Mouse (Mus musculus) midbrain, embryonic 13.5 days (tissue): ENCODE measurements at regions not wholly inside any gene's neighbourhood (a gene's known extent, or its start where the extent isn't known, plus 50 kb on each side); places are given as distances from the start of the nearest gene placed in this dataset.

ENCODE experiments used
- ATAC-seq: fragments of 200-750 bp; cut with Nextera tagmentation; 2 replicates; pipeline ENCODE4 v1.8.0; 2017; ENCODE audit warnings: mild to moderate bottlenecking, moderate TSS enrichment, moderate library complexity
- H3K27ac ChIP-seq: fragments of 300-500 bp; sonication (generic); 2 replicates; pipeline ENCODE4 v1.5.1; 2015; ENCODE audit warnings: inconsistent platforms, mild to moderate bottlenecking, moderate library complexity
- H3K27me3 ChIP-seq: fragments of 300-500 bp; sonication (generic); 2 replicates; pipeline ENCODE4 v1.6.1; 2015; ENCODE audit warnings: mild to moderate bottlenecking, inconsistent platforms
- H3K36me3 ChIP-seq: fragments of 300-500 bp; sonication (generic); 2 replicates; pipeline ENCODE4 v1.6.1; 2015; ENCODE audit warnings: mild to moderate bottlenecking, inconsistent platforms
- H3K4me1 ChIP-seq: fragments of 300-500 bp; sonication (generic); replicated peaks from 2 replicates; pipeline ENCODE4 v1.6.1; 2015; ENCODE audit warnings: inconsistent platforms
- H3K4me2 ChIP-seq: fragments of 300-500 bp; sonication (generic); replicated peaks from 2 replicates; pipeline ENCODE4 v1.6.1; 2015; ENCODE audit warnings: moderate library complexity, mild to moderate bottlenecking, inconsistent platforms
- H3K4me3 ChIP-seq: fragments of 300-500 bp; sonication (generic); replicated peaks from 2 replicates; pipeline ENCODE4 v1.5.1; 2015; ENCODE audit warnings: mild to moderate bottlenecking, inconsistent platforms
- H3K9ac ChIP-seq: fragments of 300-500 bp; sonication (generic); replicated peaks from 2 replicates; pipeline ENCODE4 v1.6.1; 2015; ENCODE audit warnings: mild to moderate bottlenecking, inconsistent platforms
- H3K9me3 ChIP-seq: fragments of 300-500 bp; sonication (generic); 2 replicates; pipeline ENCODE4 v1.6.1; 2016; ENCODE audit warnings: mild to moderate bottlenecking, inconsistent platforms
- WGBS: fragments of 180-500 bp; shearing (Covaris S2); methylation state at CpG from one replicate; pipeline ENCODE4 v1.1.7; 2015; 5-methylcytosine and 5-hydroxymethylcytosine counted together

DNA sequence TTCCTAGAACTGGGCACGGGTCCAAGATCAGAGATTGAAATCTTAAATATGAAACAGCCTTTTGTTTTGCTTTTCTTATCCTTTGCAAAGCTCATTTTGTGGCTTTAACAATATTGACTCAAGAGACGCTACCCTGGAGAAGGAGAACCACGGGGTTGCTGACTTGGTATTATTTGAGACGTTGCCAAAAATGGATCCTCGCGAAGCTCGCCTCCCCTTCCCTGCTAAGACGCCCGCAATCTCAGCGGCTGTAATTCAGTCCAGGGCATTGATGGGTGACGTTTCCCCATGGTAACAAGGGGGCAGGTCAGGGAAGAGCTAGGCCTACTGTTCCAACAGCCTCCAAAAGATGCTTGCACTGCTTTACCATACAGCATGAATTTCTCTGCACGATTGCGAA is 131.5 kb upstream of the Nav3 start:
- no peaks in the 10 kb centered on the region for H3K27me3 ChIP-seq
- H3K27ac ChIP-seq, result no peak overlapping the region
- H3K9me3 ChIP-seq, result no peaks in the 10 kb centered on the region
- H3K9ac ChIP-seq, result no peak overlapping the region
- H3K4me1 ChIP-seq, result no peaks in the 10 kb centered on the region
- no peak overlapping the region for H3K4me2 ChIP-seq
- no peaks in the 10 kb centered on the region for H3K36me3 ChIP-seq
- no peak overlapping the region for H3K4me3 ChIP-seq
- ATAC-seq, result 0 out of 2 replicates have a peak, but pooled peaks have one; percentile 55
- 70% methylated on average over 13 of the region's 13 CpGs for WGBS

- Histone ChIP-seq H3K36me3 (no peaks in the 10 kb centered on the region), H3K27ac (no peak overlapping the region), H3K4me2 (no peak overlapping the region), H3K27me3 (no peaks in the 10 kb centered on the region), H3K4me3 (no peak overlapping the region), H3K9ac (no peak overlapping the region), H3K4me1 (no peaks in the 10 kb centered on the region), H3K9me3 (no peaks in the 10 kb centered on the region)
- no peak for ATAC-seq
- WGBS, result 82% methylated on average over 11 of the region's 11 CpGs
These were observed 144.4 kb upstream of the Nav3 start for GRCm38 (mm10) chr10:110600352-110600853.

DNA sequence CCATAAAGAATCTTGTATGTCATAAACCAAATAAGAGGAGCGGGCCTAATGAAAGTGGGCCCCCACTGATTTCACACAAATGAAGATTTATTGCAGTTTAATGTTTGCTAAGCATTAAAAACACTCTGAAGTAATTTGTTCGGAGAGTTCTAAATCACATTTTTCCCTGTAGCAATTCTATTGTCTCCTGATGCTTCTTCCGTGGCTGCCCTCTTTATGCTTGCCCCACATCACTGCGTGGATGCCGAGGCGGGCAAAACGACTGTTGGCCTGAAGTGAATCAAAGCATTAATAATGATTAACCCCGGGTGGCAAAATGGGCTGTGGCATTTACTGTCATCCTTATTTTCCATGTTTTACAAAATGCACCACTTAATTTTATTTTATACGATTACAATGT is 134.9 kb upstream of the E2f7 start:
- ATAC-seq, result no peak
- Histone ChIP-seq H3K4me3 (no peak overlapping the region), H3K27ac (no peak overlapping the region), H3K27me3 (no peaks in the 10 kb centered on the region), H3K36me3 (no peaks in the 10 kb centered on the region), H3K9me3 (no peaks in the 10 kb centered on the region), H3K9ac (no peak overlapping the region), H3K4me1 (peaks cover 8% of the 10 kb centered on the region; the same call in 1 of the 2 replicates), H3K4me2 (no peak overlapping the region)
- 63% methylated on average over 9 of the region's 9 CpGs for WGBS

DNA sequence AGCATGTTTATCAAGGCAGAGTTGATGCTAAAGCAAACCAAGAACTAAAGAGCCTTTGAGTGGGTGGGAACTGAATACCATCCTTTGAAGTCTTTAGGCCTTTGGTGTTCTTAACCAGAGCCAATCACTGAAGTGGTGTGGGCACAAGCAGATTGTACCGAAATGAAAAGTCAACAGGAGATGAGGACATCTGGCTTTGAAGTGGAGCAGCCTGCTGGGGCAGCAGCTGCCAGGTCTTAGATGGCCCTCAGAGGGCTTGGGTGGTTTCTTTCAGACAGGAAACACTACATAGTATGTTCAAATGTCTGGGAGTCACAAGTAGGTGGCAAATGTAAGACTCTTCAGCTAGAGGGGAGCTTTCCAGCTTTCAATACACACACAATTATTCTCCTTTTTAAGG is 128.2 kb upstream of the E2f7 start:
- ATAC-seq, result no peak
- H3K27ac ChIP-seq, result no peak overlapping the region
- no peak overlapping the region for H3K9ac ChIP-seq
- H3K27me3 ChIP-seq, result no peaks in the 10 kb centered on the region
- no peaks in the 10 kb centered on the region for H3K36me3 ChIP-seq
- 27% methylated on average over 1 of the region's 1 CpGs for WGBS
- peaks cover under 1% of the 10 kb centered on the region; the same call in 1 of the 2 replicates for H3K4me1 ChIP-seq
- no peak overlapping the region for H3K4me2 ChIP-seq
- H3K9me3 ChIP-seq, result no peaks in the 10 kb centered on the region
- H3K4me3 ChIP-seq, result no peak overlapping the region

- no peak overlapping the region for H3K4me2 ChIP-seq
- no peaks in the 10 kb centered on the region for H3K36me3 ChIP-seq
- no peaks in the 10 kb centered on the region for H3K27me3 ChIP-seq
- H3K27ac ChIP-seq, result no peak overlapping the region
- 91% methylated on average over 7 of the region's 7 CpGs for WGBS
- no peak for ATAC-seq
- no peak overlapping the region for H3K9ac ChIP-seq
- H3K9me3 ChIP-seq, result no peaks in the 10 kb centered on the region
- H3K4me3 ChIP-seq, result no peak overlapping the region
- H3K4me1 ChIP-seq, result no peaks in the 10 kb centered on the region
These were observed 126.0 kb upstream of the E2f7 start for GRCm38 (mm10) chr10:110619193-110619592.

DNA sequence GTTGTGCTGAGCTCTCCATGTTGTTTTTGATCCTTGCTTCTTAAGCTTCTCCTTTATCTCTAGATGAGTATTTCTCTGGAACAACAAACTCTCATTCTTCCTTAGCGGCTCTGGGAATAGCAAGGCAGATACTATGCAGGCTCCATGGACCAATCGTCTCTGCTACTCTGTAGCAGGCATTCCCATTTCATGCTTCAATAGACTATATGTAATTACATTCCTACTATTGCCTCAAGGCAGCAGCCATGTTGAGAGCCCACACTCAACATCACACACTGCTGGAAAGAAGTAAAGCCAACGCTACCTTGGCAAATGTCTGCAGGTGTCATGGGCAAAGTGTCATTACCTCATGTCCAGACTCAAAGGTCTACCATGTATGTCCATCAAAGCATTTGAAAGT is 119.6 kb upstream of the E2f7 start:
- Histone ChIP-seq H3K9ac (no peak overlapping the region), H3K4me2 (no peak overlapping the region), H3K27ac (no peak overlapping the region), H3K9me3 (no peaks in the 10 kb centered on the region), H3K27me3 (no peaks in the 10 kb centered on the region), H3K4me3 (no peak overlapping the region), H3K4me1 (no peaks in the 10 kb centered on the region), H3K36me3 (no peaks in the 10 kb centered on the region)
- no peak for ATAC-seq
- WGBS, result 88% methylated on average over 3 of the region's 3 CpGs

DNA sequence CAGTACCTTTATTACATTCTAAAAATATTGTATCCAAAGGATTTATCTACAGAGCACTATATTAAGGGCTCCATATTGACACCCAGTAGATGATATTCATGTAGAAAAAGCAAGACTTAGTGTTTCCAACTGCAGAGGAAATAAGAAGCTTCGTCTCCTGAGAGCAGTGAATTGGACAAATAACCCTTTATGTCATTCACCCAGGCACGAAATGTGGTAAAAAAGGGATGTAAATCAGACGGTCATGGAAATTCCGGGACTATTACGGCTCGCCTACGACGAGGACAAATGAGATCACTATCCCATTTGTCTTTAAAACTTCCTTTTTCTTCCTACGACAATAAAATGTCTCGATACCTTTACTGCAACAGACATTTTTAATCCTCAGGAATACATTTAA is 104.8 kb upstream of the E2f7 start:
- Histone ChIP-seq H3K9ac (no peak overlapping the region), H3K4me1 (peaks cover 6% of the 10 kb centered on the region; the same call in 1 of the 2 replicates), H3K27me3 (no peaks in the 10 kb centered on the region), H3K27ac (no peak overlapping the region), H3K4me2 (no peak overlapping the region), H3K9me3 (no peaks in the 10 kb centered on the region), H3K4me3 (no peak overlapping the region), H3K36me3 (no peaks in the 10 kb centered on the region)
- ATAC-seq, result no peak
- 17% methylated on average over 10 of the region's 10 CpGs for WGBS

GRCm38 (mm10) chr10:110642065-110642690 is 103.1 kb upstream of the E2f7 start:
- no peak overlapping the region for H3K27ac ChIP-seq
- no peaks in the 10 kb centered on the region for H3K27me3 ChIP-seq
- peaks cover 6% of the 10 kb centered on the region; the same call in 1 of the 2 replicates for H3K4me1 ChIP-seq
- no peak overlapping the region for H3K4me3 ChIP-seq
- WGBS, result 30% methylated on average over 19 of the region's 19 CpGs
- peak overlapping the region; percentile 23 for H3K4me2 ChIP-seq
- ATAC-seq, result peak; percentile 75
- H3K36me3 ChIP-seq, result no peaks in the 10 kb centered on the region
- no peaks in the 10 kb centered on the region for H3K9me3 ChIP-seq
- H3K9ac ChIP-seq, result no peak overlapping the region

DNA sequence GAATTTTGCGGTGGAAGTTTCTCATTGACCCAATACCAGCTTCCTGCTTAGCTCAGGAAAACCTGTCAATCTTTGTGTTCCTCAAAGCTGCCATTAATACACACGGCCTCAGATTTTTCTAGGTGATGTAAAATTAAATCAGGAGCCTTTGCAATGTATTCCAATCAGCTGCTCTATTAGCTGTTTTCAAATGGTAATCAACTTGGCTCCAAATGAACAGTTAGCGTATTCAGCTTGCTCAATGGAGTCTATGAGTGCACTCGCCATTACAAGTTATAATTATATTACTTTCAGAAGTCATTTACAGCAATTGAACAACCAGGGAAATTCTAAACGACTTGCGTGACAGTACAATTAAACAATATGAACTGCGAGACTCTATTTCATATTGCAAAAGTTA is 97.6 kb upstream of the E2f7 start:
- ATAC-seq, result no peak
- Histone ChIP-seq H3K4me3 (no peak overlapping the region), H3K36me3 (no peaks in the 10 kb centered on the region), H3K4me2 (no peak overlapping the region), H3K27ac (no peak overlapping the region), H3K4me1 (no peaks in the 10 kb centered on the region), H3K9me3 (no peaks in the 10 kb centered on the region), H3K9ac (no peak overlapping the region), H3K27me3 (no peaks in the 10 kb centered on the region)
- WGBS, result 67% methylated on average over 7 of the region's 7 CpGs

DNA sequence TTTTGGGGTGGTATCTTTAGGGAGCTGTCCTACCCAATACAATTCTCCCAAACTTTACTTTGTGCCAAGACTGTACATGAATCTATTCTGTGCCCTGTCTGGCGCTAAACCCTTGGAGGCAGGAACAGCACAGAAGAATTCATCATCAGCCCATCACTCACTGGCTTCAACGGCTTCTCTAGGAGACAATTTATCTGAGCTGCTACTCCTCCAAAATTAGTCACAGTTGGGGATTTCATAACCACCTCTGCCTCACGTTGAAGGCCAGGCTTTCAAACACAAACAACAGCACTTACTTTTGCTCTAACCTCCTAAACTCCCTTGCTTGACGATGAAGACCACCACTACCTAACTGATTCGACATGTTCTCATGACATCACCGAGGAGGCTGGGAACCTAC is 95.1 kb upstream of the E2f7 start:
- no peaks in the 10 kb centered on the region for H3K4me1 ChIP-seq
- H3K9me3 ChIP-seq, result no peaks in the 10 kb centered on the region
- no peak overlapping the region for H3K27ac ChIP-seq
- no peaks in the 10 kb centered on the region for H3K36me3 ChIP-seq
- H3K4me2 ChIP-seq, result no peak overlapping the region
- H3K4me3 ChIP-seq, result no peak overlapping the region
- H3K27me3 ChIP-seq, result no peaks in the 10 kb centered on the region
- WGBS, result 72% methylated on average over 6 of the region's 6 CpGs
- no peak for ATAC-seq
- no peak overlapping the region for H3K9ac ChIP-seq

DNA sequence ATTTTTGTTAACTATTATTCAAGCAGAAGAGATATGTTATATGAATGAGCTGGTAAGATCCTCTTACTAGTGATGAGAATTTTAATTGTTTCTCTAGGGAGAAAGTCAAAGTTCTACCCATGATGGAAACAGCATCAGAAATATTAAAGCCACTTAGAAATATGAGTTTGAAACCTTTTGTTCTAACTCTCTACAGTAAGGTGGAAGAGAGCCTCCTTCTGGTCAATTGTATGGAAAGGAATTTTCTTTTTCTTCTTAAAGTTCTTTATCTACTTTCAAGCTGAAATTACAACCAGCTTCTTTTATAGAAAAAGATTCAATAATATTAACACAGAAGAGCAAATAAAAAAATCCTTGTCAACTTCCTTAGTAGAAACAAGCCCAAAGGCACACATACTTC is 94.4 kb upstream of the E2f7 start:
- Histone ChIP-seq H3K4me1 (no peaks in the 10 kb centered on the region), H3K9ac (no peak overlapping the region), H3K9me3 (no peaks in the 10 kb centered on the region), H3K36me3 (no peaks in the 10 kb centered on the region), H3K27ac (no peak overlapping the region), H3K4me3 (no peak overlapping the region), H3K4me2 (no peak overlapping the region), H3K27me3 (no peaks in the 10 kb centered on the region)
- no peak for ATAC-seq

- Histone ChIP-seq H3K9ac (no peak overlapping the region), H3K4me2 (no peak overlapping the region), H3K9me3 (no peaks in the 10 kb centered on the region), H3K36me3 (no peaks in the 10 kb centered on the region), H3K27me3 (no peaks in the 10 kb centered on the region), H3K4me1 (no peaks in the 10 kb centered on the region), H3K4me3 (no peak overlapping the region), H3K27ac (no peak overlapping the region)
- WGBS, result 89% methylated on average over 6 of the region's 6 CpGs
- no peak for ATAC-seq
These were observed 91.2 kb upstream of the E2f7 start for GRCm38 (mm10) chr10:110654070-110654469.

DNA sequence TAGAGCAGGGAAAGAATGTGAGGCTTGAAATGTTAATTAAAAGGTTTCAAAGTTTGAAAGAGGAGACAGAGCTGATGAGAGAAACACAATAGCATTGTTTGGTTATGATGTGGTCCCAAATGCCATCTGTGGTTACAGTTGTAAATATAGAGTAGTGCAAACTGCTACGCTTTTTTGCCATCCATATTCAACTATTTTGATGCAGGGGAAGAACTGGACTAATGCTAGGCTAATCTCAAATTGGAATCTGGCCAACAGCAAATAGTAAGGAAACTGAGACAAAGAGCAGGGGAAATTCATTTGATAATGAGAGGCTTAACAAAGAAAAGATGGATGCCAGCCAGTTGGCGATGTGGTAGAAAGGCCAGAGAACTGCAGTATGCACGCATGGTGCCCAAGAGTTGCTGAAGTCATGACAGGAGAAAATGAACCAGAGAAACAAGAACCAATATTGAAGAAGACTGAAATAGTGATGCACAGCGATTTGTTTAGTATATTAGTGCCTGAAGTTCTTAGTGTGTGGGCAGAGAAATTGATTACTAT is 87.0 kb upstream of the E2f7 start:
- no peaks in the 10 kb centered on the region for H3K9me3 ChIP-seq
- ATAC-seq, result no peak
- no peak overlapping the region for H3K27ac ChIP-seq
- 81% methylated on average over 4 of the region's 4 CpGs for WGBS
- no peak overlapping the region for H3K9ac ChIP-seq
- no peak overlapping the region for H3K4me3 ChIP-seq
- H3K27me3 ChIP-seq, result no peaks in the 10 kb centered on the region
- no peaks in the 10 kb centered on the region for H3K4me1 ChIP-seq
- H3K36me3 ChIP-seq, result no peaks in the 10 kb centered on the region
- H3K4me2 ChIP-seq, result no peak overlapping the region
